Mouse (Mus musculus): ENCODE results near the gene Dctpp1. TPM values are rescaled to one million over a fixed set of nuclear protein-coding genes. Genes with fewer than 3 reads are reported as not detected.

Gene Dctpp1
- total and polyA plus RNA-seq, 2 experiments from 2014 or later, result 90.8 to 138 TPM

DNA sequence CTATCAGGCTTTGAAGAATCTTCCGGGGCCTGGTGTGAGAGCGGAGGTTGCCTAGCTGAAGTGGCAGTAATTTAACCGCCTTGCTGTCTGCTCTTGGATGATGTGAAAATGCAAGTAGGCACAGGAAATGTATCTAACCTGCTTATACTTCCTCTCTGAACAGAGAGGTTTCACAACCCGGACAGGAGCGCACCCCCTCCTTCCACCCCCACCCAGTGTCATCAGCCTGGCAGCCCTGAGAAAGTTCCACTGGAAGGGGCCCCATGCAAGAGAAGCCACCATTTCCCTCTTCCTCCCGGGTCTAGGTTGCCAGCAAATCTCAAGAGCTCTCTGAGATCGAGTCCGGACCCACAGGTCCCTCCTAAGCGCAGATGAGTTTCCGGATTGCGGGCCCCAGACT is 35.6 kb upstream of the Dctpp1 start, which contains the start of gene Itgal:
Itgal (plus strand) TSS at position 163 of the 400 bp plus-strand sequence.
- Histone ChIP-seq H3K9me3 (ENCODE audit: low read length) (no peaks in the 10 kb centered on the region), H3K27me3 (ENCODE audit: insufficient read depth, low read length) (no peaks in the 10 kb centered on the region), H3K9ac (no peak within 1 kb of the TSS), H3K27ac (ENCODE audit: low read depth, low read length) (no peak within 1 kb of the TSS), H3K36me3 (ENCODE audit: insufficient read depth) (no peaks in the 10 kb centered on the region), H3K4me2 (ENCODE audit: low read depth) (no peak within 1 kb of the TSS), H3K4me3 (ENCODE audit: low read depth, low read length) (no peak within 1 kb of the TSS), H3K4me1 (ENCODE audit: insufficient read depth) (no peaks in the 10 kb centered on the region)
- TF ChIP-seq CTCF (IDR thresholded peaks at IDR 0.05; ENCODE audit: low read depth), result no peak
- no peak for DNase-seq
- WGBS, result 85% methylated on average over 11 of the region's 11 CpGs
- no peak for ATAC-seq

DNA sequence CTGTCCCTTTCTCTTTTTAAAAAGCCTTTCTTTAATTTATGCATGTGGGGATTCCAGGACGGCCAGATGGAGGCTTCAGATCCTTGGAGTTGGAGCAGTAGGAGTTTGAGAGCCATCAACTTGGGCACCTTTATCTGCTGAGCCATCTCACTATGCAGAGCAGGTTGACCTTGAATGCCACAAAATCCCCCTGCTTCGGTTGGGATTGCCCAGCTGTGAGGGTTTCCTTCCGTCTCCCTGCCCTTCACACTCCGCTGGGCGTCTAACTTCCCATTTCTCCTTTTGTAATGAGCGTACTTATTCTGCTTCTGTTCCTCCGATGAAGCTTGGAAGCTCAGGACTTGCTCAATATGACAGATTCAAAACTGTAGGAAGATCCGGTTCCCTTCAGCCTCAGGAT is 29.6 kb upstream of the Dctpp1 start:
- H3K4me3 ChIP-seq (ENCODE audit: low read depth, low read length), result no peak overlapping the region
- no peak overlapping the region for H3K27ac ChIP-seq (ENCODE audit: low read depth, low read length)
- no peak overlapping the region for H3K4me2 ChIP-seq (ENCODE audit: low read depth)
- ATAC-seq (no peak), DNase-seq (no peak)
- no peaks in the 10 kb centered on the region; the same call in 1 of the 2 replicates for H3K9me3 ChIP-seq (ENCODE audit: low read length)
- H3K27me3 ChIP-seq (ENCODE audit: insufficient read depth, low read length), result no peaks in the 10 kb centered on the region
- TF ChIP-seq CTCF (IDR thresholded peaks at IDR 0.05; ENCODE audit: low read depth), result no peak
- no peak overlapping the region for H3K9ac ChIP-seq
- WGBS, result 53% methylated on average over 8 of the region's 8 CpGs
- H3K36me3 ChIP-seq (ENCODE audit: insufficient read depth), result no peaks in the 10 kb centered on the region
- no peaks in the 10 kb centered on the region for H3K4me1 ChIP-seq (ENCODE audit: insufficient read depth)

DNA sequence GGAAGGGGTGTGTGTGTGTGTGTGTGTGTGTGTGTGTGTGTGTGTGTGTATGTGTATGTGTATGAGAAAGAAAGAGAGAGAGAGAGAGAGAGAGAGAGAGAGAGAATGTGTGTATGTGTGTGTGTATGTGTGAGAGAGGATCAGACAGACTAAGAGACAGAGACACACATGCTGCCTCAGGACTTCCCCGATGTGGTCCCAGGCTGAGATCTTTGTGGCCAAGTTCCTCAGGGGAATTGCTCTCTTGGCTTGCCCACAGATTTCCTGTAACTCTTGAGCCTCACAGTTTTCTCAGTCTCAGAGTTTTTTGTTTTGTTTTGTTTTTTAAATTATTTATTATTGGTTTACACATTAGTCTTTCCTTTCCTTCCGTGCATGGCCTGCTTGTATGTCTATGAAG is 28.8 kb upstream of the Dctpp1 start:
- H3K36me3 ChIP-seq (ENCODE audit: insufficient read depth), result no peaks in the 10 kb centered on the region
- H3K27me3 ChIP-seq (ENCODE audit: insufficient read depth, low read length), result no peaks in the 10 kb centered on the region
- no peaks in the 10 kb centered on the region for H3K4me1 ChIP-seq (ENCODE audit: insufficient read depth)
- no peak overlapping the region for H3K4me3 ChIP-seq (ENCODE audit: low read depth, low read length)
- H3K9me3 ChIP-seq (ENCODE audit: low read length), result no peaks in the 10 kb centered on the region; the same call in 1 of the 2 replicates
- H3K4me2 ChIP-seq (ENCODE audit: low read depth), result no peak overlapping the region
- no peak for DNase-seq
- H3K9ac ChIP-seq, result no peak overlapping the region
- H3K27ac ChIP-seq (ENCODE audit: low read depth, low read length), result no peak overlapping the region
- ATAC-seq, result no peak
- WGBS, result 89% methylated on average over 2 of the region's 2 CpGs
- TF ChIP-seq CTCF (IDR thresholded peaks at IDR 0.05; ENCODE audit: low read depth), result no peak

DNA sequence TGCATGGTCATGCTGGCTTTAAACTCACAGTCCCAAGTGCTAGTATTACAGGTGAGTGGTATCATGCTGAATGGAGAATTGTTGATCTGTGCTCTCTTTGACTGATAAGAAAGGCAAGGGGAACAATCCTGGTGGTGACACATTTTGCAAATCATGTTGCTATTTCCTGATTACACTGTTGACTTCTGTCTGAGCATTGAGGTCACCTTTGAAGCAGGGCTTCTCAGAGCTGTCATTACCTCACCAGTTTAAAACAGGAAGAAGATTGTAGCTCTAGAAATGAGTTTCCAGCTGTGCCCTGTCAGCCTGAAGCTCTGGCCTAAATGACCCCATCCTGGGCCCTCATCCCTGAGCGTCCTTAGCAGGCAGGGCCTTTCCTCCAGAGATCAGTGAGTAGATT is 27.4 kb upstream of the Dctpp1 start:
- Histone ChIP-seq H3K27ac (ENCODE audit: low read depth, low read length) (no peak overlapping the region), H3K9me3 (ENCODE audit: low read length) (no peaks in the 10 kb centered on the region; the same call in 1 of the 2 replicates), H3K4me1 (ENCODE audit: insufficient read depth) (no peaks in the 10 kb centered on the region), H3K27me3 (ENCODE audit: insufficient read depth, low read length) (no peaks in the 10 kb centered on the region), H3K36me3 (ENCODE audit: insufficient read depth) (no peaks in the 10 kb centered on the region), H3K4me3 (ENCODE audit: low read depth, low read length) (no peak overlapping the region), H3K4me2 (ENCODE audit: low read depth) (no peak overlapping the region), H3K9ac (no peak overlapping the region)
- ATAC-seq (no peak), DNase-seq (no peak)
- WGBS, result 83% methylated on average over 1 of the region's 1 CpGs
- TF ChIP-seq CTCF (IDR thresholded peaks at IDR 0.05; ENCODE audit: low read depth), result no peak

DNA sequence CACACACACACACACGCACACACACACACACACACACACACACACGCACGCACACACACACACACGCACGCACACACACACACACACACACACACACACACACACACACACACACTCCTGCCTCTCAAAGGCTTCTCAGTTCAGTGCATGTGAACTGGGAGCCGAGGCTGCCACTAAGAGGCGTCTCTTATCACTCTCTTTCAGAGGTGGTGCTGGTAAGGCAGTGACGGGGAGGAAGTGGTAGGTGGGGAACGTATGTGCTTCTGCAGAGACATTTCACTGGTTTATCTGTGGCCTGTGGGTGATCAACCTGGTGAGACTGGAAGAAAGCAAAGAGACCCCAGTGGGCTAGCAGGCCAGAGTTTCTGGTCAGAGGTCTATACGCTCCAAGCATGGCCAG is 24.6 kb upstream of the Dctpp1 start:
- H3K9me3 ChIP-seq (ENCODE audit: low read length), result no peaks in the 10 kb centered on the region; the same call in 1 of the 2 replicates
- ATAC-seq (no peak), DNase-seq (no peak)
- H3K9ac ChIP-seq, result no peak overlapping the region
- H3K36me3 ChIP-seq (ENCODE audit: insufficient read depth), result no peaks in the 10 kb centered on the region
- 82% methylated on average over 9 of the region's 10 CpGs for WGBS
- no peaks in the 10 kb centered on the region for H3K27me3 ChIP-seq (ENCODE audit: insufficient read depth, low read length)
- H3K4me2 ChIP-seq (ENCODE audit: low read depth), result no peak overlapping the region
- H3K27ac ChIP-seq (ENCODE audit: low read depth, low read length), result no peak overlapping the region
- no peak overlapping the region for H3K4me3 ChIP-seq (ENCODE audit: low read depth, low read length)
- H3K4me1 ChIP-seq (ENCODE audit: insufficient read depth), result no peaks in the 10 kb centered on the region
- TF ChIP-seq CTCF (IDR thresholded peaks at IDR 0.05; ENCODE audit: low read depth), result no peak

DNA sequence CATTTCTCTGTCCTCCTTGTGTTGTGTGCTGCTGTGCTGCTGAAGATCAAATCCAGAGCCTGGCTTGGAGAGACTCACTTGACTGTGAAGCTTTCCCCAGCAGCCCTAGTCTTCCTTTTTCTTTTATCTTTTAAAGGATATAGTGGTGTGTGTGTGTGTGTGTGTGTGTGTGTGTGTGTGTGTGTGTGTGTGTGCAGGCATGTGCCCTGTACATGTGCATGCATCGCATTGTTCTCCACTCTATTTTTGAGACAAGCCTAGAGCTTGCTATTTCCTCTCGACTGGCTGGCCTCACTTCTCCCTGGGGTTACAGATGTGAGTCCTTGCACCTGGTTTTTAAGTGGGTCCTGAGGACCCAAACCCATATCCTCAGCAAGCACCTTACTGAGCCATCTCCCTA is 21.7 kb upstream of the Dctpp1 start:
- Histone ChIP-seq H3K4me3 (ENCODE audit: low read depth, low read length) (no peak overlapping the region), H3K4me2 (ENCODE audit: low read depth) (no peak overlapping the region), H3K27ac (ENCODE audit: low read depth, low read length) (no peak overlapping the region), H3K9ac (no peak overlapping the region), H3K9me3 (ENCODE audit: low read length) (no peaks in the 10 kb centered on the region), H3K36me3 (ENCODE audit: insufficient read depth) (no peaks in the 10 kb centered on the region), H3K4me1 (ENCODE audit: insufficient read depth) (no peaks in the 10 kb centered on the region), H3K27me3 (ENCODE audit: insufficient read depth, low read length) (no peaks in the 10 kb centered on the region)
- 74% methylated on average over 2 of the region's 2 CpGs for WGBS
- ATAC-seq, result no peak
- TF ChIP-seq CTCF (IDR thresholded peaks at IDR 0.05; ENCODE audit: low read depth), result no peak
- no peak for DNase-seq

DNA sequence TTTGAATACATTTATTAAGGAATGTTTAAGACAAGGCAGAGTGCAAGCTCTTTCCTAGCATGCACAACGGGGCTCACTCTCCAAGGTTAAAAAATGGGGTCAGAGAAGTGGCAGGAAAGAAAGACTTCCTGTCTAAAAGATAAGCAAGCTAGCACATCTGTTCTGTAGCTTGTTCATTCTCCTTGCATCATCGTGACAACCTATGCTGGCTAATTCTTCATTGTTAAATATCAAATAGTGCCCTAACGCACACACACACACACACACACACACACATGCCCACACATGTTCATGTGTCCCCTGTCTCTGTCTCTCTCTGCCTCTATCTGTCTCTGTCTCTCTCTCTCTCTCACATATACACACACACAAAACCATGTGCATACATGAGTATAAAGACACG is 20.6 kb upstream of the Dctpp1 start:
- no peaks in the 10 kb centered on the region for H3K36me3 ChIP-seq (ENCODE audit: insufficient read depth)
- H3K27me3 ChIP-seq (ENCODE audit: insufficient read depth, low read length), result no peaks in the 10 kb centered on the region
- no peak overlapping the region for H3K9ac ChIP-seq
- H3K9me3 ChIP-seq (ENCODE audit: low read length), result no peaks in the 10 kb centered on the region
- no peak for ATAC-seq
- H3K4me3 ChIP-seq (ENCODE audit: low read depth, low read length), result no peak overlapping the region
- 79% methylated on average over 4 of the region's 4 CpGs for WGBS
- H3K4me2 ChIP-seq (ENCODE audit: low read depth), result no peak overlapping the region
- no peak for TF ChIP-seq CTCF (IDR thresholded peaks at IDR 0.05; ENCODE audit: low read depth)
- no peak for DNase-seq
- no peaks in the 10 kb centered on the region for H3K4me1 ChIP-seq (ENCODE audit: insufficient read depth)
- no peak overlapping the region for H3K27ac ChIP-seq (ENCODE audit: low read depth, low read length)

DNA sequence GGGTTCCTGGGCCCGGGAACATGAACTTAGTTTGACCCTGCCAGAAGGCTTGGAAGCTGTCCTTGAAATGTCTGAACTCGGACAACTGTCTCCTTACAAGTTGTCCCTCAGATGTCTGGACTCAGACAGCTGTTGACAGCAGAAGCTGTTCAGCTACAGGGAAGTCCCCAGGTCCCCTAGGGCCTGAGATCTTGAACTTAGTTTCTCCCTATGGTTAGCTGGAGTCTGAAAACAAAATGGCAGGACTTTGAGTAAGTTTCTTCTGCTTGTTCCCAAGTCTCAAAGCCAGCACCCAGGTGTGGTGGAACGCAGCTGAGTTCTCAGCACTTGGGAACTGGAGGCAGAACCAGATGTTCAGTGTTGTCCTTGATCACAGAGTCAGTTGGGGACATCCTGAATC is 19.6 kb upstream of the Dctpp1 start:
- Histone ChIP-seq H3K36me3 (ENCODE audit: insufficient read depth) (no peaks in the 10 kb centered on the region), H3K4me2 (ENCODE audit: low read depth) (no peak overlapping the region), H3K27me3 (ENCODE audit: insufficient read depth, low read length) (no peaks in the 10 kb centered on the region), H3K9me3 (ENCODE audit: low read length) (no peaks in the 10 kb centered on the region), H3K4me3 (ENCODE audit: low read depth, low read length) (no peak overlapping the region), H3K9ac (no peak overlapping the region), H3K27ac (ENCODE audit: low read depth, low read length) (no peak overlapping the region), H3K4me1 (ENCODE audit: insufficient read depth) (no peaks in the 10 kb centered on the region)
- ATAC-seq (no peak), DNase-seq (no peak)
- 79% methylated on average over 3 of the region's 3 CpGs for WGBS
- TF ChIP-seq CTCF (IDR thresholded peaks at IDR 0.05; ENCODE audit: low read depth), result no peak

Data from forebrain, postnatal 0 days (tissue).